Mouse (Mus musculus): ENCODE results near the gene Erbb2.

DNA sequence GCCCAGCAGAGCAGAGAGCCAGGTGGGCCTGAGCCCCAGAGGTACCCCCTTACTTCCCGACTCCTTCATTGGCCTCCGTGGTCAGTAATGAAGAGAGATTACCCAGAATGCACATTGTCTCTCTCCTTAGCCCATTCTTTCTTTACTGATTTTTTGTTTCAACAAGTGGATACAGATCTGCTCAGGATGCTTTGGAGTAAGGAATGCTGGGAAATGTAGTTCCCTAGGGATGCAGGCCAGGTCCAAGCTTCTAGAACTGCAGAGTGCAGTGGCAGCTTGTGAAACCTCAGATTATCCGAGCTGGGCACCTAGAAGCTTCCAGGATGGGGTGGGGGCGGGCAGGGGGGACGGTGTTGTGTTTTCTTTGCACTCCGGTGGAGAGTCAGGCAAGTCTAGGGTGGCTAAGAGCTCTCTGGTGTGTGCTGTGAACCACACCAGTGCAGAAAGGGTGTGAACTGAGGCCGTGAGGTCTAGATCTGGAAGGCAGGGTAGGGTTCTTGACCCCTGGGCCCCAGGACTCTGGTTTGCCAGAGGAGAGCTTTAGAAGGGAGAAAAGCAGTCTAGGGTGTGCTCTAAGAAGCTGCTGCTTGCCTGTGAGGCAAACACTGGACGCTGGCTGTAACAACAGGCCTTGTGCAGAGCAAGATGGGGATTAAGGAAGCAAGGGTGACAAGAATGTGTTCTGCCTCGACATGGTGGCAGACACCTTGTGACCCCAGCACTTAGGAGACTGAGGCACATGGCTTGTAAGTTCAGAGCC is 19.7 kb downstream of the Erbb2 start:
- TF ChIP-seq CTCF (IDR thresholded peaks at IDR 0.05; ENCODE audit: low read depth) (no peak), EP300 (optimal IDR thresholded peaks at IDR 0.05) (no peak)
